Mouse (Mus musculus): Measurements from ENCODE around the gene Tnfrsf14. TPM values are rescaled to one million over a fixed set of nuclear protein-coding genes. Genes with fewer than 3 reads are reported as not detected.
A peak's percentile ranks its signal among the peaks of the same experiment; 100 is the strongest.

Tnfrsf14 gene
- total RNA-seq, 2 experiments from 2014 or later = 5.3 to 7.1 TPM

DNA sequence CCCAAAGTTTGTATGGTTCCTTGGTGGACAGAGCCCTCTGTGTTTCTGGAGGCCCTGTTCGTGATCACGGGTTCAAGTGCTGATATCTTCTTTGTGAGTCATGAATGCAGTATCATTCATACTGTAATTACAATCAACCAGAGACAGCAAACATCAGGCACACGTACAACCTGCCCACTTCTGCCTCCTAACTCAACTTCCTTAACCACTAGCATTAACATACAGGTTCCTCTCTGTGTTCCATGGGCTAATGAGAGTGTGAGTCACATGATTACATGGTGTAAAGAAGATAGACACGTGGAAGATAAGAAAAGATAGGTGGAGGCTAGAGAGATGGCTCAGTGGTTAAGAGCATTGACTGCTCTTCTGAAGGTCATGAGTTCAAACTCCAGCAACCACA is 11.7 kb downstream of the Tnfrsf14 start:
- no peak for DNase-seq

DNA sequence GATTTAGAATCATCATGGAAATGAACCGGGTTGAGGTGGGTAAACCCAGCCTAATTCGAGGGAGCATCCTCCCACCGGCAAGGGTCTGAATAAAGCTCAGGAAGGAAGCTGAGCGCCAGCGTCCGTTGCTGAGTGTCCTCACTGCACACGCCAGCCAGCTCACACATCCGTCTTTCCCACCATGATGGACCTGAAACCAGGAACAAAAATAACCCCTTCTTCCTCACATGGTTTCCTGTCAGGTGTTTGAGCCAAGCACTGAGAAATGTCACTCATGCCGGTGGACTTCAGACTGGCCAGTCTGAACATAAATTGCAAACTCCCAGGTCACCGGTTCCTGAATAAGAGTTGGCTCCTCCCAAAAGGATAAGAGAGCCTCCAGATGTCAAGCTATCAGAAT is 13.1 kb downstream of the Tnfrsf14 start:
- DNase-seq = no peak

DNA sequence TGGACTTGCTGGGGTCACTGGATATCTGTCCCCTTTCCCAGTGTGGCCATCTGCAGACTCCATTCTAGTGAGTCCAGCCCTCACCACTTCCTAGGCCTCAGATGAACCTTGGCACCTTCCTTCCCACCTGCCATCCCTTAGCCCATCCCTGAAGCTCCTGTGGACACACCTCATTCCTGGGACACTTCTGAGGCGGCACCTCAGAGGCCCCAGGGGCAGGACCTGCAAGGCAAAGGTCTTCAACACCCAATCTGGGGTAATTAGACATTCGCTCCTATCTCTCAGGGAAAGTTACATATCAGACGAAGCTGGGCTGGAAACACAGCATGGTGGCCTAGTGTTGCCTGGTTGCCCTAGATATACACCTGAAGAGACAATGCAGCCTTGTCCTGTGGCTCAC is 13.7 kb downstream of the Tnfrsf14 start:
- DNase-seq = no peak

DNA sequence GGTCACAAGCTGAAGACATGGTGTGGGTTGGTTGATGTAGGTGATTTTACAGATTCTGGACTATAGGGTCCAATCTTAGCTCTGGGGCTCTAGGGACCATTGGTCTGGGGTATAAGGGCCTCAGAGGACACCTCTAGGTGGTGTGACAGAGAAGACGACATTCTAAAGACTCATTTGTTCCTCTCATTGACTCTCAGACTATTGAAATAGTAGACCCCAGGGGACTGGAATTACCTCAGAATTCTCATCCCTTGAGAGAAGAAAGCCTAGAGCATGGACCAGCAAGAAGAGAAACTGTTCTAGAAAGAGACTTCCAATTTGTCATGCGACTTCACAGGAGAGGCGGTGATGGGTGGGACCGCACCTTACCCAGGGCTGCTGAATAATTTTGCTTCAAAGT is 14.1 kb downstream of the Tnfrsf14 start:
- no peak for DNase-seq

DNA sequence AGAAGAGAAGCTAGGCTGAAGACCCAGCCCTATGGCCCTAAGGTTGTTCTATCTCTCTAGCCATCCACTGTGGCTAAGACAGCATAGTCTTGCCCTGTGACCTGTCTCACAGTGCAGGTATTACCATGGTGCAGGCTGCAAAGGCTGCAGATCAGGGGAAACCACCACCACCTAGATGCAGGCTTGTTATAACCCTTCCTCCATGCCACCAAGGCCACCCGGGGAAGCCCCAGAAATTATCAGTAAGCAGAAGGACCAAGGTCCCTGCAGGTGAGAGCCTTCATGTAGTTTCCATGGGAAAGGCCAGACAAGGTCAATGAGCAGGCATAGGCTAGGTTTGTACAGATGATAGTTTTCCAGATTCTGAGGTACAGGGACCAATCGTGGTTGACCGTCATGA is 14.5 kb downstream of the Tnfrsf14 start:
- DNase-seq = no peak

DNA sequence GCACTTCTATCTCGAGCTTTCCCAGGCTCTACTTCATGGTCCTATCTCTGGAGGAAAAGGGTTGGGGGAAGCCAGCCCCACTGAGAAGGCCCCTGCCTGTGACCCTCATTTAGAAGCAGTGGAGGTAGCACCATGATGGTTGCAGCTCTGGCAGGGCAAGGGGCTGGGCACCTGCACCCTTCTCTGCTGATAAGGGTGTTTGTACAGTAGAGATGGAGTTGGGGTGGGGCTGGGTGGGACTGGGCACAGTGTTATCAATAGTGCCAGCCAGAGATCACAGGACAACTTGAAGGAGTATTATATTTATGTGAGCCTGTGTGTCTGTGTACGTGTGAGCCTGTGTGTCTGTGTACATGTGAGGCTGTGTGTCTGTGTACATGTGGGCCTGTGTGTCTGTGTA is 16.7 kb downstream of the Tnfrsf14 start:
- DNase-seq = no peak

DNA sequence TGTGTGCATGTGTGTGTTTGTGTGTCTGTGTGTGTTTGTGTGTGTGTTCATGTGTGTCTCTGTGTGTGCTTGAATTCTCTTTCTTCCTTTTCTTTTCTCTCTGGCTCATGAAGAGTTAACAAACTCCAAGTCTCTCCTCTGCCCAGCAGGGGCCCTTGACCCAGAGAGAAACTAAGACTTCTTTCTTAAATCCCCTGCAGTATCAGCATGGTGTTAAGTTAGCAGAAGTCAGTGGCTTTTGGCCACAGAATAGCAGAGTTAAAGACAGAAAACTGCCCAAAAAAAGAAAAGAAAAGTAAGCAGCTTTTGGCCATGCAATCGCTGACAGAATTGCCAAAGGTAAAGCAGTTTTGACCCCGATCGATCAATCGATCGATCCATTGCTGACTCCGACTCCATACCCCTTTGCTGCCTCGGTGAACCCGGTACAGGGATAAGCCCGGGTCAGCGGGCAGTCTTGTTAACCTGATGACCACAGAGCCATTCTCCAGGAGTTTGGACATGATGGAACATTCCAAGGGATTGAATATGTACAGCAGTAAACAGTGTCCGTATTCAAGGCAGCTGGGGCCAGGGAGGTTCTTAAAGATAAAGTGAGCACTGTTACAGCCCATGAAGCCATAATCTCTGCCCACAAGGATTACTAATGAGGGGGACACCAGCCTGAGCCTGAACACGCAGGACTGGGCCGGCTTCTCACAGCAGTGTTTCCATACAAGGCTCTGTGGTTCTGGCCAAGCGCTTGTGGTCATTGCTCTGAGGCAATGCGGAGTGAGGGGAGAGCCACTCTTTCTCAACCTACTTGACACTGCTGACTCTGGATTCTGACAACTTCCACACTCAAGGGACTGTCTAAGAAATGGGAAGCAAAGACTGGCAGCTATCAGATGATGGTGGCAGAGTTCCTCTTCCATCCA is 17.5 kb downstream of the Tnfrsf14 start:
- peak; percentile 32 to 58 for DNase-seq

DNA sequence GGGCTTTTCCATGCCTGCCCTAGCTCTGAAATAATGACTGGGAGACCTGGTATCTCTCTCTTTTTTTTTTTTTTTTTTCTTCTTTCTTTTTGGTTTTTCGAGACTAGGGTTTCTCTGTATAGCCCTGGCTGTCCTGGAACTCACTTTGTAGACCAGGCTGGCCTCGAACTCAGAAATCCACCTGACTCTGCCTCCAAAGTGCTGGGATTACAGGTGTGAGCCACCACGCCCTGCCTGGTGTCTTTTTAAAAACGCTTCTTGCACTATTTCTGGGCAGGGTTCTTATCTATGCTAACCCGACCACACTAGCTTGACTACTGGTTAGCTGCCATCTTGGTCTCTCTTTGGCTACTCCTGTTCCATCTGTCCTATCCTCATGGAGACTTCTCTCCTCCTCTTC is 19.9 kb downstream of the Tnfrsf14 start:
- no peak for DNase-seq

DNA sequence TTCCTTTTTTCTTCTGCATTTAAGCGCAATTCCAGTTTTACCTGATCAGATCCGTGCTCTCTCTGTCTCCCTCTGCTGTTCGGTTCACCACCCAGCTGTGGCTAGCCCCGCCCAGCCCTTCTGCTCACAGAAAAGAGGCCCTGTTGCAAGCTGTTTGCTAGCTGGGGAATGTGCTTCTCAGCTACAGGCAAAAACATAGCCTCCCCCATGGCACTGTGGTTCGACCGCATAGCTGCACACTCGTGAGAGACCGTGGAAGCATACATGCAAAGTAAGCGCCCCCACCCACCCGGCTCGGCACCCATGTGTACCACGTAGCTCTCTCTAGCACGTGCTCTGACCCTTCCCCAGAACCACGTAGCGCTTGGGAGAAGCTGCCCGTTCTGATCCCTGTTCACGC is 20.5 kb downstream of the Tnfrsf14 start:
- DNase-seq = peak; percentile 62 to 84

DNA sequence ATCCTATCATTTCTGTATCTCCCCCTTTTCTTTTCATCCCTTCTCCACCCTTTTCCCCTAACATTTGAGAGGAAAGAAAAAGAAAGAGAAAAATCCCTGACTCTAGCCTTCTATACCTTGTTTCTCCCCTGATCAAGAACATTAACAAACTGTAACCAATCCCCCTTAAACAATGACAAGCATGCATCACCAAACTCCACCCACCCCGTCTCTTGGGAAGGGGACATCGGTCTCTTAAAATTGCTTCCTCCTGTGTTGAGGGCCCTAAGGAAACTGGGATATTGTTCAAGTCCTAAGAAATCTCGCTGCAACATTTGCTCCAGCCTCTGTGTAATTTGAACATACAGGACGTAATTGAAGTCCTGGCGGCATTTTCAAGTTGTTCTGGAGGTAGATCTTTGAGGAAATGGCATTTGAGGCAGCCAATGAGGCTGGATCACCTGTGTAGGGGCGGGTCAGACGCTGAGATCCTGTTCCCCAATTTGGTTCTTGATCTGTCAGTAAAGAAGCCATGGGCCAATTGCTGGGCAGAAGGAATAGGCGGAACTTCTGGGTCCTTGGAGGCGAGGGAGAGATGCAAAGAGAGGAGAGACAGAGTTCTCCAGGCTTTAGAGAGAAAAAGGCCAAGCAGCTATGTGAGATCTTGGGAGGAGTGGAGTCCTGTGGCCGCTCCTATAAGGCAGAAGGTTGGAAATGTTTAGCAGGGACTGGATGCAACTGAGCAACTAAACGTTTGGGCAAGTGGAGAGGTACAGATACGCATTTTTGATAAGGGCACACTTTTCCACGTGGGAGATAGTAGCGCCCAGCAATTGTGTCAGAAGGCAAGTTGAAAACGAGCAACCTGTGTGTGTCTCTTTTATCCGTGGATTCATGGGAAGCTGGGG is 23.9 kb downstream of the Tnfrsf14 start:
- peak; percentile 73 to 85 for DNase-seq

DNA sequence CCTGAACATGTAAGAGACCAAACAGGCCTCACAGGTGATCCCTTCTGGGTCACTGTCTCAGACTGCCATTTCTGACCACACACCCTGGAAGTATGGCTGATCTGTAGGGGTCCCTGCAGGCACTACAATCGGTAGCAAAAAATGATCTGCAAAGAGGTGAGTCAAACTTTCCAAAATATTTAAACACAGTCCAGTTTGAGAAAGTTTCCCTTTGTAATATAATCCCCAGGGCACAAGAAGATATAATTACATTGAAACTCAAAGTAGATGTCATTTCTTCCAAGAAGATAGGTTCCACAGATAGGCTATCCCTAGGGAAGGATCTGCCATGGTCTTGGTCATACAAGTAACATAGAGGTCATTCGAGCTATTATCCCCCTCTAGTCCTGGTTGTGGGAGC is 26.0 kb downstream of the Tnfrsf14 start:
- no peak for DNase-seq

DNA sequence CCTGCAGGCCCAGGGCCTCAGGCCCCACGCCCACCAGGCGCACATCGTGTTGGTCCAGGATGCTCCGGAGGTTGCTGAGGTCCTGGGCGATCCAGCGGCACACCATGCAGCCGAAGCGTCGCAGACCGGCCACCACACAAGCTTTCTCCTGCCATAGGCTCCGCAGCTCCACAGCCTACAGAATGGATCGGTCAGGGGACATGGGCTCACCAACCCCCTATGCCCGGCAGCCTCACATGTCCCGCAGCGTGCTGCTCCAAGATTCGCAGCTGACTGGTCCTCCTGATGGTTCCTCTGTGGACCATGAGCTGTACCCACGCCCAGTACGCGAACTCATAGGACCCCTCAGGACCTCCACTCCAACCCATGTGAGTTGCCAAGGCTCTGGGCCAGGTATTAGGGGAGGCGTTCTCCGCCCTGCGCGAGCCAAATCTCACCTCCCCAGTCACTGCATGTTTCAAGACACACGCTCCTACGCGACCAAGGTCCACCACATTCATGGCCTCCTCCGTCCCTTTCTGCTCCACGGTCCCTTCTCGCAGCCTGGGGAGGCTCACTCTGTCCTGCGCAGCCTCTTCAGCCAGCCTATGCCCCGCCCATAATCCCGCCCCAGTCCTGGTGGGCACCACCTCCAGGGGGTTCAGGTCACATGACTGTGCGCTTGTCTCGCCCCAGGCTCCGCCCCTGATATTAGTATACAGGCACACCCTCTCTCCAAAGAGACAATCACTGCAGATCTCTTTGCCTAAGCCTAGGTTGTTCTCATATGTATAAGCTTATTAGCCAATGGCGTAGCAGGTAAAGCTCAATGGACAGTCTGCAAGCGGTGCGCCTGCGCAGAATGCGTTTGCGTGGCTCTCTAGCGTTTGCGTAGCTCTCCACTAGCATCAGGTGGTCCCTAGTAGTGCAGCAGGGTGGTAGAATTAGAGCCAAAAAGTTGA is 29.6 kb downstream of the Tnfrsf14 start, which contains the start of gene Fam213b:
TSS of gene Fam213b (minus strand) at position 630 of the 941 bp plus-strand sequence.
- DNase-seq = peak; percentile 87 to 91

DNA sequence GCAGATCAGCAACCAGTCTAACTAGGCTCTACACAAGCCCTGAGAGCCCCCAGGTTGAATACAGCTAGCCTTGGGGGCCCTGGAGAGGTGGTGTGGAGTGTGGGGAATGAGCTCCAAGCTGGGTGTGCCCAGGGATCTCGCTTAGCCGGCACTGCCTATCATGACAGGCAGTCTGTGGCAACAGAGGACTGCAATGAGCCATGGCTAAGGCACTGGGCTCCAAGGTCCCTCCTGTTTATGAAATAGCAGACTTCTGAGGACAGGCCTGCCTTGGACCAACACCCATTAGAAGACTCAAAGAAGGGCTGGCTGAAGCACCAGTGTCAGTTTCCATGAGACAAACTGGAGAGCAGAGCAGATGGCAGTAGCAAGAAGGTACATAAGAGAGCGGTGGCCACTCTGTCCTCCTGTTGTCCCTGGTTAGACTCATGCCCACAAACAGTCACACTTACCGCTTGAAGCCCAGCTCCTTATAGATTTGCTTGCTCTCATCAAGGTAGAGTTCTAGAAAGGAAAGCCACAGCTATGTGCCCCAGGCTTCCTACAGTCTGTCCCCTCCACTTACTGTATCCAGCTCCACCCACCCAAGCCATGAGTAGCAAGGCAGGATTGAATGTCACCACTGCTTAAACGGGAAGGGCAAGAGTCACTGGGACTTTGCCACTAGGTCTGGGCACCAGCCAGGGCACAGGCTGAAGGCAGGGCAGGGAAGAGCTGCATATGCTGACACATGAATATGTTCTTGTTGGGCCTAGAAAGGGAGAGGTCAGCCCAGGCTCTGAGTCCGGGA is 30.5 kb downstream of the Tnfrsf14 start:
- peak; percentile 45 to 60 for DNase-seq

DNA sequence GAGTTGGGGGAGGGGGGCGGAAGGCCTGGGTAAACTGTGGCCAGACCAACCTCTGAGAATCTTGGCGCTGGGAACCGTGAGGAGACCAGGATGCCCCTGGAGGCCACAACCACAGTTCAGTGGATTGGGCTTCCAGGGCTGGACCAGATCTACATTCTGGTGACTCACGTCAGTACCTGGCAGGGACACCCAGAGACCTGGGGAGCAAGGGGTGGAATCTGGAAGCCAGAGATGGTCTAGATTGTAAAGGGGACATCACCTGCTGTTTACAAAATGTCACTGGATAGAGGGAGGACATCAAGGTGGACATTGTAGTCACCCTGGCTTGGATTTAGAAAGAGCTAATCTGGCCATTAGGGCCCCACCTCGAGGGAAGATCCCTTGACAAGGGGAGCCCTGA is 32.8 kb downstream of the Tnfrsf14 start:
- no peak for DNase-seq

DNA sequence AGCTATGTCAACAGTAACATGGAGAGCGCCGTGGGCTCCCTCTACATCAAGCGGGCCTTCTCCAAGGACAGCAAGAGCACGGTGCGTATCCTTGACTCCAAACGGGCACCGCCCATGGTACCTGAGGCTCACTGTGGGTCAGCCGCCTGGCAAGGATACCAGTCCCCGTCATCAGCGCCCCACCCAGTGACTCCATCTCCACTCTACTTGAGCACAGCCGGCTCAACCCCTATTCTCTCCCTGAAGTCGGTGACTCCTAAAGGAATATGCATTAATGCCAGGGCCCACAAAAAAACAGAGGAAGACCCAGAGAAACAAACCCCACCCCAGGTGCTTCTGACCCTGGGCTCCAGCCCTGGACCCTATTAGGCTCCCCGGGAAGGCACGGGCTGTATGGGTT is 37.5 kb downstream of the Tnfrsf14 start:
- DNase-seq = no peak

DNA sequence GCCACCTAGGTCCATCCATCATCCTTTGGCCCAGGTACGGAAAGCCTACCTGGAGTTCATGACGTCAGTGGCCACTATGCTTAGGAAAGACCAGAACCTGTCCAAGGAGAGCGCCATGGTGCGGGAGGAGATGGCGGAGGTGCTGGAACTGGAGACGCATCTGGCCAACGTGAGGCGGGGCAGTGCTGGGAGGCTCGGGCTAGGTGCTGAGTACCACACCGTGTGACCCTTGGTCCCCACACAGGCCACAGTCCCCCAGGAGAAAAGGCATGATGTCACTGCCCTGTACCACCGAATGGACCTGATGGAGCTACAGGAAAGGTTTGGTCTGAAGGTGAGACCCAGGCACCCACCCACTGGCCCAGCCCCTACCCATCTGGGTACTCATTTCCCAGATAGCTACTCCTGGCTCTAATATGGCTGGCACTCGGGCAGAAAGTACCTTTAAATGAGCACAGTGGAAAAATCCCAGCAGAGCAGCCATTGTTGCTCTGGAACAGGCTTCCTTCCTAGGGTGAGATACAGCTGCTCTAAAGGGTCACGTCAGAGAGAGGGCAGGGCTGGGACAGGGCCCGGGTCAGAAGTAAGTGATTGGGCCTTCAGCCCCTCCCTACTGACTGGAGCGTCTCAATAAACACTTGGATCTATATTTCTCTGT is 40.6 kb downstream of the Tnfrsf14 start:
- DNase-seq = no peak

DNA sequence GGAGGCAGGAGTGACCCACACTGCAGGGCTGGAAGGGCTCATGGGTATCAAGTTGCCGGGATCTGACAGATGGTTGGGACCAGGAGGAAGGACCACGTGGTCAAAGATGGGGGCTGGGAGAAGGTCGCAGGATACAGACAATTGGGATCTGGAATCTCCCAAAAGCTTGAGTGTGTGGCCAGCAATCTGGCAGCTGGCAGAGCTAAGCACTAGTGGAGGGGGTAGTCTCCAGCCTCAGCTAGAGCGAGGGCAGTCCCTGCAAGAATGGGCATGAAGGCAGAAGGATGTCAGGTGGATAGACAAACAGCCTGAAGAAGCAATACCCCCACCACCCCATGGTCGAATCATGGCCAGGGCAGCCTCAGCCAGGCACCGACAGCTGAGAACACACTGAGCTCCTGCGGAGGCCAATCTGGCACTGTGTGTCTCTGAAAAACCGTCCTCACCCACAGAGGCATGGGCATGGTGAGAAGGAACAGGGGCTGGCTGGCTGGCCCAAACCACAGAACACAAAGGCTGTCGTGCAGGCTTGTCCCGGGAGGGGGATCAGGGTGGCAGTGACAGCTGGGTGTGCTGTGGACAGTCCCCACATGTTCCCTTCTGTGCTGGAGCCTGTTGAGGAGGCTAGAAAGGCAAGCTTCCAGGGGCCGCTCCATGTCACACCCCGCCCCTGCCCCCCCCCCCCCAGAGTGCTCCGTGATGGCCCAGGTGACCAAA is 41.3 kb downstream of the Tnfrsf14 start:
- no peak for DNase-seq

DNA sequence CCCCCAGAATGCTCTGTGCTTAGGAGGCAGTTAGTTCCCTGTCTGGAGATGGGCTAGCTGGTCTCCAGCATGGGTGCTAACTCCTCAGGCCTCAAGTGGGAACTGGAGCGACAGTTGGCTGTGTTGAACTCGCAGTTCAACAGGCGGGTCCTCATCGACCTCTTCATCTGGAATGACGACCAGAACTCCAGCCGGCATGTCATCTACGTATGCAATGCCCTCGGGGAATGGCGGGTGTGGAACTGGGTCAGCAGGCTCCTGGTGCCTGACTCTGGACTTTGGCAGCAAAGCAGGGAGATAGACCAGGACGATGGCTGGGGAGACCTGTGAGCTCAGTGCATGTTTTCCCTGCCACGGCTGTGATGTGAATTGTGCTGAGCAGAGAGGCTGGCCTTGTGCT is 42.9 kb downstream of the Tnfrsf14 start:
- DNase-seq = no peak

DNA sequence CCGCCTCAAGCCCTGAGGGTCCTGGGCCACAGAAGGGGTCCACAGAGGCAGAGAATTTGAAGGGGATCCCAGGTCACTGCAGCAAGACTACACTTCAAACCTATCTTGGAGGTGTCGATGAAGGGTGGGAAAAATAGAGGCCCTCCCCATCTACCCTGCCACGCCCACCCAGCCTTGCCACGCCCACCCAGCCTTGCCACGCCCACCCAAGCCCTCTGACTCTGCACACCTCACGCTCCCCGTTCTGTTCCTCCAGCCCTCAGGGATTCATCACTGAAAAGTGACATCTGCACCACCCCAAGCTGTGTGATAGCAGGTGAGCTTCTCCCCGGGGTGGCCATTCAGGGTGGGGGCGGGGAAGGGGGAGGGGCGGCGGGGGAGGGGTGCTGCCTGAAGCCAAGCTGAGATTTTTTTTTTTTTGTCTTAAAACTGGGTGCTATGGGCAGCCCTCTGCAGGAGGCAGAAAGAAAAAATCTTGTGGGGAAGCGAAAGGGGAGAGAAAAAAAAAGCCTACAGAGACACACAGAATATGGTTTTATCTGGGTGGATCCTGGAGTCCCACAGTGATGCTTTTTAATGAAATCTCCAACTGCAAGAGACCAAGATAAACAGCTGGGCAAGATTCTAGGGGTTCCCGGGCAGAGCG is 46.2 kb downstream of the Tnfrsf14 start:
- no peak for DNase-seq
